8 mouse cellular contexts compared by ENCODE assay signal in the genomic region with DNA sequence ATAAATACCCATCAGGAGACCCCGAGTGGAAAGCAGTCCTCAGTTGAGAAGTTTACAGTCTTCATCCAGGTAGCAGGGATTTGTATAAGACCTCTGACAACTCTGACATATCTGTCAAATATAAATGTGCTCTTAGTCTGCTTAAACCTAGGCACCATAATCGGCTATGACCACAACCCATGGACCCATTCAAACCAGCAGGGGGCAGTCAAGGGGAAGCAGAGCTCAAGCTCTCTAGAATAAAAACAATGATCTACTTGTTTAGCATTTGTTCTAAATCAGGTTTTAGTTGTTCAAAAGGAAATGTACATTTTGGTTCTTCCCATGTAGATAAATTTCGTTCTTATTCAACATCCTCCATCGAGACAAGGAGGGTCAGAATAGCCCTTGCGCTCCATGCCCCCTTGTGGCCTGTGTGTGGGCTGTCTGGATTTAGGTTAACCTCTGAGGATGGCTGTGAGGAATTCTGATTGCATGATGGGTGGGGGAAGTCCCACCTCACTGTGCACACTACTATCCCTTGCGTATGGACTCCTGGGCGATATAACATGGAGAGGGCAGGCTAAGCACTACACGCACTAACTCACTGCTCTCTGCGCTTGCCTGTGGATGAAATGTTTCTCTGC. TPM values are rescaled to one million over a fixed set of nuclear protein-coding genes. Genes with fewer than 3 reads are reported as not detected.
A peak's percentile ranks its signal among the peaks of the same experiment; 100 is the strongest.
DNase-seq lines count a peak whose midpoint lies in the region; ATAC-seq and TF ChIP-seq lines count a peak whose summit lies in the region.

No protein-coding gene starts in this region.

- peak; percentile 78 for ATAC-seq in common myeloid progenitor, adult 5-6 weeks (replicated peaks; ENCODE audit: low read depth, poor library complexity, severe bottlenecking)

- H3K4me1 ChIP-seq in testis, adult 2 months (ENCODE audit: control insufficient read depth, insufficient read depth, low read length), result no peaks in the 10 kb centered on the region
- H3K4me1 ChIP-seq in spleen, adult 2 months (ENCODE audit: control insufficient read depth, insufficient read depth, insufficient read length), result peaks cover 3% of the 10 kb centered on the region; the same call in 1 of the 2 replicates

- WGBS in spleen, adult 2 months, result 87% methylated on average over 9 of the region's 9 CpGs

- no peaks in the 10 kb centered on the region for H3K36me3 ChIP-seq in testis, adult 2 months (ENCODE audit: control insufficient read depth, insufficient read depth, low read length)
- H3K36me3 ChIP-seq in spleen, adult 2 months (ENCODE audit: control insufficient read depth, insufficient read depth, low read length), result peaks cover 2% of the 10 kb centered on the region

- intact Hi-C loops in left cerebral cortex, postnatal 25 days (cut with DNase I), result loop anchor here (10.0 kb wide), 1 partner anchor 1959 kb away; no protein-coding TSS in a partner anchor

- H3K27ac ChIP-seq in testis, adult 2 months (ENCODE audit: control insufficient read depth, insufficient read depth, low read depth, low read length), result no peak overlapping the region
- no peak overlapping the region for H3K27ac ChIP-seq in spleen, adult 2 months (ENCODE audit: insufficient read depth, low read length)

- H3K4me3 ChIP-seq in testis, adult 2 months (ENCODE audit: control insufficient read depth, low read depth, low read length), result no peak overlapping the region
- no peak overlapping the region for H3K4me3 ChIP-seq in spleen, adult 2 months (ENCODE audit: extremely low read depth, insufficient read depth, insufficient read length)

- H3K27me3 ChIP-seq in testis, adult 2 months (ENCODE audit: control insufficient read depth, insufficient read depth, low read length), result no peaks in the 10 kb centered on the region
- H3K27me3 ChIP-seq in spleen, adult 2 months (ENCODE audit: control insufficient read depth, insufficient read depth, low read length), result no peaks in the 10 kb centered on the region

- DNase-seq in frontal cortex, postnatal 25 days (ENCODE audit: low spot score in 2 of 2), result peak; percentile 31 to 39
- no peak for DNase-seq in frontal cortex, postnatal 14 days (ENCODE audit: low spot score in 2 of 2)
- no peak for DNase-seq in testis, postnatal 14 days (ENCODE audit: low spot score)
- peak; percentile 44 to 54 for DNase-seq in left cerebral cortex, postnatal 25 days (ENCODE audit: low spot score in 2 of 2)
- peak in 1 of 2 experiments; percentile 32 for DNase-seq in spleen, adult 2 months (ENCODE audit: low read depth in 1 of 2, low spot score in 2 of 2)
- DNase-seq in gastrocnemius, adult 8-10 months (ENCODE audit: low spot score in 2 of 2), result no peak

- no peak for TF ChIP-seq POLR2A in testis, adult 2 months (IDR thresholded peaks at IDR 0.05; ENCODE audit: control insufficient read depth, low read depth, low read length)
- no peak for TF ChIP-seq POLR2A in spleen, adult 2 months (IDR thresholded peaks at IDR 0.05; ENCODE audit: low read depth, low read length)

- TF ChIP-seq CTCF in testis, adult 2 months (IDR thresholded peaks at IDR 0.05; ENCODE audit: control insufficient read depth, insufficient read depth, insufficient replicate concordance, low read depth, low read length), result peak; percentile 3; the same call in 1 of the 2 replicates
- TF ChIP-seq CTCF in spleen, adult 2 months (IDR thresholded peaks at IDR 0.05; ENCODE audit: extremely low read depth, insufficient read depth, insufficient read length, insufficient replicate concordance), result peak; percentile 14; the same call in 1 of the 2 replicates

RNA-seq across cellular contexts. Expression of gene Thumpd2, which starts 19.2 kb away (rescaled TPM):
- polyA plus RNA-seq in testis, adult 2 months (2012; rRNA removed), result 0.61 and 0.67 TPM in 2 replicates
- 15.7 and 20.4 TPM in 2 replicates for total RNA-seq in common myeloid progenitor, adult 5-6 weeks (2017)
- total RNA-seq in left cerebral cortex, postnatal 25 days (2021), result 1 to 10 TPM; 6.2 TPM
- 1.2 and 1.4 TPM in 2 replicates for polyA plus RNA-seq in spleen, adult 2 months (2012; rRNA removed)
- 1 to 10 TPM; 2.1 to 3.9 (median 3.0) TPM for total RNA-seq in gastrocnemius, adult 8-10 months (2022)

Comparison
In these comparisons a context has a peak if more than half of its experiments do, and no peak if none do; other contexts are left out.
1. DNase-seq: peak in frontal cortex, postnatal 25 days (2 of 2) and left cerebral cortex, postnatal 25 days (2 of 2); none in frontal cortex, postnatal 14 days (0 of 2), testis, postnatal 14 days (single experiment) and gastrocnemius, adult 8-10 months (0 of 2).